Mouse (Mus musculus): ENCODE measurements around the gene Ror1.

Gene Ror1

GRCm38 (mm10) chr4:100251270-100251669 lies 155.7 kb downstream of the Ror1 start:
- no peak for DNase-seq (ENCODE audit: extremely low read depth, low read depth)

GRCm38 (mm10) chr4:100252050-100252449 lies 156.5 kb downstream of the Ror1 start:
- no peak for DNase-seq (ENCODE audit: extremely low read depth, low read depth)

- DNase-seq (ENCODE audit: extremely low read depth, low read depth) = no peak
Measured at GRCm38 (mm10) chr4:100252646-100253045, 157.1 kb downstream of the Ror1 start.

- DNase-seq (ENCODE audit: extremely low read depth, low read depth) = no peak
Measured at GRCm38 (mm10) chr4:100253401-100253800, 157.8 kb downstream of the Ror1 start.

GRCm38 (mm10) chr4:100253831-100254230 lies 158.2 kb downstream of the Ror1 start:
- no peak for DNase-seq (ENCODE audit: extremely low read depth, low read depth)

GRCm38 (mm10) chr4:100258462-100258861 lies 162.9 kb downstream of the Ror1 start:
- no peak for DNase-seq (ENCODE audit: extremely low read depth, low read depth)

- no peak for DNase-seq (ENCODE audit: extremely low read depth, low read depth)
Measured at GRCm38 (mm10) chr4:100263917-100264316, 168.3 kb downstream of the Ror1 start.

GRCm38 (mm10) chr4:100271059-100271735 lies 175.6 kb downstream of the Ror1 start:
- DNase-seq (ENCODE audit: extremely low read depth, low read depth) = no peak

- DNase-seq (ENCODE audit: extremely low read depth, low read depth) = no peak
Measured at GRCm38 (mm10) chr4:100271736-100272127, 176.1 kb downstream of the Ror1 start.

- DNase-seq (ENCODE audit: extremely low read depth, low read depth) = no peak
Measured at GRCm38 (mm10) chr4:100273356-100273755, 177.8 kb downstream of the Ror1 start.

- DNase-seq (ENCODE audit: extremely low read depth, low read depth) = no peak
Measured at GRCm38 (mm10) chr4:100273807-100274480, 178.4 kb downstream of the Ror1 start.

GRCm38 (mm10) chr4:100276482-100276881 lies 180.9 kb downstream of the Ror1 start:
- DNase-seq (ENCODE audit: extremely low read depth, low read depth) = no peak

- no peak for DNase-seq (ENCODE audit: extremely low read depth, low read depth)
Measured at GRCm38 (mm10) chr4:100276970-100277369, 181.4 kb downstream of the Ror1 start.

GRCm38 (mm10) chr4:100283171-100283880 lies 187.7 kb downstream of the Ror1 start:
- no peak for DNase-seq (ENCODE audit: extremely low read depth, low read depth)

GRCm38 (mm10) chr4:100284528-100284927 lies 188.9 kb downstream of the Ror1 start:
- no peak for DNase-seq (ENCODE audit: extremely low read depth, low read depth)

GRCm38 (mm10) chr4:100286111-100286541 lies 190.5 kb downstream of the Ror1 start:
- DNase-seq (ENCODE audit: extremely low read depth, low read depth) = no peak

GRCm38 (mm10) chr4:100286800-100287199 lies 191.2 kb downstream of the Ror1 start:
- DNase-seq (ENCODE audit: extremely low read depth, low read depth) = no peak

- DNase-seq (ENCODE audit: extremely low read depth, low read depth) = no peak
Measured at GRCm38 (mm10) chr4:100287829-100288228, 192.2 kb downstream of the Ror1 start.

GRCm38 (mm10) chr4:100291015-100291651 lies 195.5 kb downstream of the Ror1 start:
- no peak for DNase-seq (ENCODE audit: extremely low read depth, low read depth)

- no peak for DNase-seq (ENCODE audit: extremely low read depth, low read depth)
Measured at GRCm38 (mm10) chr4:100297678-100298077, 202.1 kb downstream of the Ror1 start.

GRCm38 (mm10) chr4:100298566-100298965 lies 203.0 kb downstream of the Ror1 start:
- DNase-seq (ENCODE audit: extremely low read depth, low read depth) = no peak

GRCm38 (mm10) chr4:100300171-100300570 lies 204.6 kb downstream of the Ror1 start:
- DNase-seq (ENCODE audit: extremely low read depth, low read depth) = no peak
